Mouse (Mus musculus) MEL (cell line): ENCODE data around the gene Rpl38.

Experiments
- EP300 ChIP-seq, 2 experiments: IDR thresholded peaks; 2 replicates each; pipeline ENCODE4 v1.6.1; 2011; ENCODE audit warnings: improper control_type of control experiment in 2 of 2, low read length in 2 of 2, low read depth in 1 of 2, mild to moderate bottlenecking in 1 of 2
- ETS1 ChIP-seq: IDR thresholded peaks from 2 replicates; pipeline ENCODE4 v1.6.1; 2012; ENCODE audit warnings: low read depth, mild to moderate bottlenecking, inconsistent platforms, low read length, improper control_type of control experiment, moderate library complexity
- MEF2A ChIP-seq: IDR thresholded peaks from 2 replicates; pipeline ENCODE4 v1.6.1; 2014; ENCODE audit warnings: low read depth, mild to moderate bottlenecking, inconsistent platforms, low read length, improper control_type of control experiment; ENCODE audit not compliant: poor library complexity, insufficient replicate concordance, severe bottlenecking; ENCODE audit errors: extremely low read depth
- ZC3H11A ChIP-seq: IDR thresholded peaks from 2 replicates; pipeline ENCODE4 v1.6.1; 2012; ENCODE audit warnings: low read depth, mild to moderate bottlenecking, inconsistent platforms, low read length, improper control_type of control experiment

DNA sequence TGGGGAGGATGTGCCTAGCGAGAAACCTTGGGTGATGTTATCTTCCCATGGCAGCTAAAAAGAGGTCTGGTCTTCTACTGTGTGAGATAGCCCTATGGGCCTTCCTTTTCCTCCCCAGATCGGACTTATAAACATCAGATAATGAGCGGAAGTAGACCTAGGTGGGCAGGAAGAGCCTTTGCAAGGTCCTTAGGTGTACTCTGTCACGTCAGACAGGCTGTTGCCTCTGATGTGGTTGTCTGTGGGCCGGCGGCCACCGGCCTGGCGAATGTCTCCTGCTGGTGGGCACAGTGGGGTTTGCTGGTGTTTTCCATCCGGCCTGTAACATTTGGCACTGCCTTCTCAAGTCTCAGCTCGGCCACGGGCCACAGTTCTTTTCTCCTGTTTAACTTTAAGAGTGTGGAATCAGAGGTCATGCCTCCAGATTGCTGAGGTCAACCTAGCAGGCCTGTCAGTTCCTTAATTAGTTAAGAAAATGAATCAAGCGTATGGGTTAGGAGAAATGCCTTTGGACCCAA is 1.4 kb downstream of the Rpl38 start:
- TF ChIP-seq MEF2A (no peak), EP300 (IDR thresholded peaks at IDR 0.05; ENCODE audit: low read depth in 1 of 2, low read length in 2 of 2) (0 out of 4 replicates have a peak, but pooled peaks of 1 of the 2 experiments have one; percentile 3), ZC3H11A (no peak), ETS1 (0 out of 2 replicates have a peak, but pooled peaks have one; percentile 29)
